Mouse (Mus musculus): ENCODE measurements around the gene Aplnr.

Gene Aplnr

GRCm38 (mm10) chr2:85136089-85136488 lies at the start of gene Aplnr:
Aplnr (plus strand) TSS chr2:85136225.
- DNase-seq, result peak; percentile 47 to 59

- peak; percentile 41 to 68 for DNase-seq
Observed at GRCm38 (mm10) chr2:85088716-85089646, 47.0 kb upstream of the Aplnr start.

GRCm38 (mm10) chr2:85091325-85091724 lies 44.7 kb upstream of the Aplnr start:
- DNase-seq, result no peak

GRCm38 (mm10) chr2:85093376-85093775 lies 42.6 kb upstream of the Aplnr start:
- no peak for DNase-seq

GRCm38 (mm10) chr2:85095906-85096305 lies 40.1 kb upstream of the Aplnr start:
- DNase-seq, result no peak

GRCm38 (mm10) chr2:85098014-85098413 lies 38.0 kb upstream of the Aplnr start:
- no peak for DNase-seq

- DNase-seq, result peak; percentile 80 to 82
Observed at GRCm38 (mm10) chr2:85098824-85099511, 37.1 kb upstream of the Aplnr start.

GRCm38 (mm10) chr2:85103201-85103600 lies 32.8 kb upstream of the Aplnr start:
- DNase-seq, result no peak

- DNase-seq, result no peak
Observed at GRCm38 (mm10) chr2:85105426-85106013, 30.5 kb upstream of the Aplnr start.

- DNase-seq, result no peak
Observed at GRCm38 (mm10) chr2:85106068-85106790, 29.8 kb upstream of the Aplnr start.

GRCm38 (mm10) chr2:85106941-85107340 lies 29.1 kb upstream of the Aplnr start:
- no peak for DNase-seq

- no peak for DNase-seq
Observed at GRCm38 (mm10) chr2:85110288-85110875, 25.6 kb upstream of the Aplnr start.

GRCm38 (mm10) chr2:85123187-85123868 lies 12.7 kb upstream of the Aplnr start:
- peak in 1 of 2 experiments; percentile 56 for DNase-seq

GRCm38 (mm10) chr2:85123869-85124535 lies 12.0 kb upstream of the Aplnr start:
- peak; percentile 64 to 83 for DNase-seq

- peak; percentile 42 to 45 for DNase-seq
Observed at GRCm38 (mm10) chr2:85129496-85129971, 6.5 kb upstream of the Aplnr start.

- DNase-seq, result no peak
Observed at GRCm38 (mm10) chr2:85131226-85131625, 4.8 kb upstream of the Aplnr start.

- no peak for DNase-seq
Observed at GRCm38 (mm10) chr2:85131724-85132123, 4.3 kb upstream of the Aplnr start.

- DNase-seq, result peak in 1 of 2 experiments; percentile 37
Observed at GRCm38 (mm10) chr2:85132204-85132603, 3.8 kb upstream of the Aplnr start.

GRCm38 (mm10) chr2:85135099-85135498 lies 926 bp upstream of the Aplnr start:
- no peak for DNase-seq

- peak in 1 of 2 experiments; percentile 17 for DNase-seq
Observed at GRCm38 (mm10) chr2:85136831-85137520, 951 bp downstream of the Aplnr start.
